Mouse (Mus musculus) midbrain, embryonic 13.5 days (tissue): Measurements from ENCODE around the gene Pbx1. TPM values are rescaled to one million over a fixed set of nuclear protein-coding genes. Genes with fewer than 3 reads are reported as not detected.

Experiments
- ATAC-seq: fragments of 200-750 bp; cut with Nextera tagmentation; 2 replicates; pipeline ENCODE4 v1.8.0; 2017; ENCODE audit warnings: mild to moderate bottlenecking, moderate TSS enrichment, moderate library complexity
- H3K27ac ChIP-seq: fragments of 300-500 bp; sonication (generic); 2 replicates; pipeline ENCODE4 v1.5.1; 2015; ENCODE audit warnings: inconsistent platforms, mild to moderate bottlenecking, moderate library complexity
- H3K27me3 ChIP-seq: fragments of 300-500 bp; sonication (generic); 2 replicates; pipeline ENCODE4 v1.6.1; 2015; ENCODE audit warnings: mild to moderate bottlenecking, inconsistent platforms
- H3K36me3 ChIP-seq: fragments of 300-500 bp; sonication (generic); 2 replicates; pipeline ENCODE4 v1.6.1; 2015; ENCODE audit warnings: mild to moderate bottlenecking, inconsistent platforms
- H3K4me1 ChIP-seq: fragments of 300-500 bp; sonication (generic); replicated peaks from 2 replicates; pipeline ENCODE4 v1.6.1; 2015; ENCODE audit warnings: inconsistent platforms
- H3K4me2 ChIP-seq: fragments of 300-500 bp; sonication (generic); replicated peaks from 2 replicates; pipeline ENCODE4 v1.6.1; 2015; ENCODE audit warnings: moderate library complexity, mild to moderate bottlenecking, inconsistent platforms
- H3K4me3 ChIP-seq: fragments of 300-500 bp; sonication (generic); replicated peaks from 2 replicates; pipeline ENCODE4 v1.5.1; 2015; ENCODE audit warnings: mild to moderate bottlenecking, inconsistent platforms
- H3K9ac ChIP-seq: fragments of 300-500 bp; sonication (generic); replicated peaks from 2 replicates; pipeline ENCODE4 v1.6.1; 2015; ENCODE audit warnings: mild to moderate bottlenecking, inconsistent platforms
- H3K9me3 ChIP-seq: fragments of 300-500 bp; sonication (generic); 2 replicates; pipeline ENCODE4 v1.6.1; 2016; ENCODE audit warnings: mild to moderate bottlenecking, inconsistent platforms
- WGBS: fragments of 180-500 bp; shearing (Covaris S2); methylation state at CpG from one replicate; pipeline ENCODE4 v1.1.7; 2015; 5-methylcytosine and 5-hydroxymethylcytosine counted together
- polyA plus RNA-seq: library from polyadenylated mRNA; unstranded; fragments of >200 nt; fragmentation: Nextera tagmentation; extraction: Ambion mirVana; gene quantifications from 2 replicates; pipeline ENCODE4 v1.2.1, GENCODE M21; 2015

The Pbx1 gene
- polyA plus RNA-seq, 1 experiment from 2014 or later = 91.4 TPM

DNA sequence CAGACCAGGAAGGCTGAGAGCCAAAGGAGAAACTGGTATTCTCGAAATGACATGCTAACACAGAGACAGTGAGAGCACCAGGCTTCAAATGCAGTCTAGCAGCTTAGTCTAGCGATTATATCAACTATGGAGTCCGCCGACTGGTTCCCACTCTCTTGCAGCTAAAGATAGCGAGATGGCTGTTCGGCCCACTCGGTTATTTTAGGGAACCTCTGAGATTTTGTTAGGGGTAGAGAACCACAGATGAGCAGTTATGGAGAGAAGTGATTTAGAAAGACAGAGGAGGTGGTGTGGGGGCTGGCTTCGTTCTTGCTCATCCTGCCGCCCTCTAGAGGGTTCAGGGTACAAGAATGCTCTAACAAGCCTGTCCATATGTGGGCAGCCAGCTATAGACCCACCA, 13.2 kb downstream of the Pbx1 start:
- Histone ChIP-seq H3K27ac (0 out of 2 replicates have a peak overlapping the region, but pooled peaks have one; percentile 14), H3K4me2 (no peak overlapping the region), H3K4me3 (no peak overlapping the region), H3K4me1 (peaks cover 75% of the 10 kb centered on the region), H3K9me3 (no peaks in the 10 kb centered on the region), H3K36me3 (peaks cover 33% of the 10 kb centered on the region), H3K9ac (no peak overlapping the region), H3K27me3 (no peaks in the 10 kb centered on the region)
- WGBS = 87% methylated on average over 9 of the region's 9 CpGs
- no peak for ATAC-seq

DNA sequence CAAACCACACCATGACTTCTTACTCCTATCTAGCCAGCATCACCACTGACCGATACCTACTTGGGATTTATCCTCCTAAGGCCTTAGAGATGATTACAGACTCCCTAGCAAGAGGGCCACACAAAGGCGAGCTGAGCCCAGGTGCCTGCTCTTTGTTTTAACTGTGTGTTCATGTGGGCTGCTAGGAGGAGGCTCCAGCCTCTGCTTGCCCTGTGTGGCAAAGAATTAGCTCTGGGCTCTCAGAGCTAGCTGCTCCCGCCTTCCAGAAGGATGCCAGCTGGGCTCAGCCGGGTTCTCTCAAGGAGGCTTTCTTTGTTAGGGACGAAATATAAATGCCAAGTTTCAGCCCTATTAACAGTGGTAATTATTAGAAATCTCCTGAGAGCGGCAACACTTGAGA, 14.4 kb downstream of the Pbx1 start:
- H3K4me1 ChIP-seq = peaks cover 63% of the 10 kb centered on the region
- no peaks in the 10 kb centered on the region for H3K9me3 ChIP-seq
- 26% methylated on average over 6 of the region's 6 CpGs for WGBS
- H3K27ac ChIP-seq = peak overlapping the region; percentile 68
- H3K4me3 ChIP-seq = no peak overlapping the region
- peaks cover 41% of the 10 kb centered on the region for H3K36me3 ChIP-seq
- peak overlapping the region; percentile 52; the same call in 1 of the 2 replicates for H3K9ac ChIP-seq
- H3K27me3 ChIP-seq = no peaks in the 10 kb centered on the region
- H3K4me2 ChIP-seq = peak overlapping the region; percentile 39
- ATAC-seq = peak; percentile 46; the same call in 1 of the 2 replicates

DNA sequence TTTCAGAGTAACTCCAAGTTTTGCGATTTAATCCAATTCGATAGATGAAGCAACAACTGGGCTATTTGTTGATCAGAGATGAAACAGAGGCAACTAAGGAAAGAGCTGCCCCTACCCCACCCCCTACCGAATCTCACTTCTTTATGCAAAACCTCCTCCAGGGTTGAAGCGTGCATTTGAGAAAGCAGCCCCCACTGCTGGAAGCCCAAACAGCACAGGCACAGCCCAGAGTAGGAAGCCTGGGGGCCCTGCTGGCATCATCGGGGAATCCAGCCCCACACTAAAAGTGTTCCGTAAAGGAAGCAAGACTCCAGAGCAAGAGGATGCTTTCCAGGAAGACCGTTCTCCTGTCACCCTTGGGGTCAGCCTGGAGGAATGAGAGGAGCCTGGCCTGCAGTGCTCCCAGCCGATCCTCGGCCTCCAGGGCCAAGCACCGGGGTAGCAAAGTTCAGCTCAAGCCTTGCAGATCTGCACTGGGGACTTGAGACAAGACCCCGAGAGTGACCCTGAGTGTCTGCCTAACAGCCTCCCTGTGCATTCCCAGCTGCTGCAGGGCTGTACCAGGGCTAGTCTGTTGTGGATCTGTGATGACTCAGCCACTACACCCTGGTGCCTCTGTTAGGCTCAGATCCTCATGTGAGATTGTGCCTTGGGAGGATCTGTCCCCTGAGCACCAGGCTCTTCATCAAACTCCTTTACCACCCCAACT, 15.2 kb downstream of the Pbx1 start:
- peak; percentile 63 for ATAC-seq
- peak overlapping the region; percentile 68 for H3K27ac ChIP-seq

DNA sequence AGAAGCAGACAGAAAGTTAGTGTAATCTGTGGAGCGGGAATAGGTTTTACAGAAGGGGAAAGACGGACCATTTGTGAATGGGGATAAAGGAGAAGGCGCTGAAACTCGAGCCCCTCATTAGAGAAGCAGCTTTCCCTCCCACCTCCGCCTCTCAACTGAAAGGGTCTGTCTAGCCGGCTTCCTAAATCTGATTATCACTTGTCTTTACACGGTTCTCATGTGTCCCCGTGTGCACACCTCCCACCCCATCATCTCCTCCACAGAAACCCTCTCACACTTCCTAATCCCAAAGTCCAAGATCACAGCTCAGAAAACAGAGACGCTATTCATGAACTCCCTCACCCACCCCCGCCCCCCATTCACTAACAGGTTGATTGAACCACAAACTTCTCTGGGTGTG, 21.5 kb downstream of the Pbx1 start:
- Histone ChIP-seq H3K9ac (no peak overlapping the region), H3K9me3 (no peaks in the 10 kb centered on the region), H3K27me3 (no peaks in the 10 kb centered on the region), H3K36me3 (peaks cover 33% of the 10 kb centered on the region), H3K27ac (no peak overlapping the region), H3K4me2 (no peak overlapping the region), H3K4me3 (no peak overlapping the region), H3K4me1 (peaks cover 66% of the 10 kb centered on the region)
- ATAC-seq = peak; percentile 81
- WGBS = 3% methylated on average over 10 of the region's 10 CpGs

More for the DNA sequence above, 15.2 kb downstream of the Pbx1 start:
- Histone ChIP-seq H3K36me3 (peaks cover 38% of the 10 kb centered on the region), H3K9me3 (no peaks in the 10 kb centered on the region), H3K27me3 (no peaks in the 10 kb centered on the region), H3K9ac (peak overlapping the region; percentile 52), H3K4me2 (peak overlapping the region; percentile 39), H3K4me3 (0 out of 2 replicates have a peak overlapping the region, but pooled peaks have one; percentile 5), H3K4me1 (peaks cover 59% of the 10 kb centered on the region)
- 4% methylated on average over 11 of the region's 11 CpGs for WGBS

DNA sequence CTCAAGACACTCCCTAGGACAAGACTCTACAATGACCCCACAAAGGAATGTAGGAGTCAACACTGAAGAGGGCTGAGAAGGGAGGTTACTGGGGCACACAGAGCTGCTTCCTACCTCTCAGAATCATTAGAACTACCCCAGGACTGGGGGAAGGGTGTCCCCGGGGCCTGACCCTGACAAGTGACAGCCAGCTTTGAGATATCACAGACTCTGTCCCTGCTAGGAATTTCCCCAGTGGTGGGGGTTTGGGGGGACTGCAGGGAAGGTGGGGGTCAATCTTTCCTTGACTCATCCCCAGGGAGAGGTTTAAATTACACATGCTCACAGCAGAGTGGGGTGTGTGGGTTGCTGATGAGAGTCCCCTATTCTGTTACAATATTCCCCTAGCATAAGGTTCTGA, 22.0 kb downstream of the Pbx1 start:
- Histone ChIP-seq H3K4me2 (no peak overlapping the region), H3K4me1 (peaks cover 68% of the 10 kb centered on the region), H3K9me3 (no peaks in the 10 kb centered on the region), H3K27ac (no peak overlapping the region), H3K36me3 (peaks cover 37% of the 10 kb centered on the region), H3K27me3 (no peaks in the 10 kb centered on the region), H3K9ac (no peak overlapping the region), H3K4me3 (no peak overlapping the region)
- ATAC-seq = no peak
- 0% methylated on average over 1 of the region's 1 CpGs for WGBS

DNA sequence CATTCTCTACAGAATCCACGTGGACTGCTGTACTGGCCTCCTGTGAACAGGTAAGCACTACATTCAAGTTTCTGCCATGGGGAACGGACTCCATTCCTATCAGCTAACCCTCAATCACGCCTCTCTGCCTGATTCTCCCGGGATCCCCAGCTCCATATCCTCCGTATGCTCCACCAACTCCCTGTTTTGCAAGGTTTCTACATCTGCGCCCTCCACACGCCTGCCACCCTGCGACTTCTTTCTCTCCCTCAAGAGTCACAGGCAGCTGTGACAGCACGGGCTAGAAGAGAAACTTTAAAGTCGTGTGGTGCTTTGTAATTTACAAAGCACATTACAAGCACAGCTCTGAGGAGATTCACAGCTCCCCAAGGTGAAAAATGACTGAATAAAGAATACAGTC, 23.3 kb downstream of the Pbx1 start:
- Histone ChIP-seq H3K4me3 (no peak overlapping the region), H3K27me3 (no peaks in the 10 kb centered on the region), H3K36me3 (peaks cover 33% of the 10 kb centered on the region), H3K9ac (no peak overlapping the region), H3K27ac (no peak overlapping the region), H3K4me1 (peaks cover 64% of the 10 kb centered on the region), H3K4me2 (no peak overlapping the region), H3K9me3 (no peaks in the 10 kb centered on the region)
- 61% methylated on average over 10 of the region's 10 CpGs for WGBS
- no peak for ATAC-seq

DNA sequence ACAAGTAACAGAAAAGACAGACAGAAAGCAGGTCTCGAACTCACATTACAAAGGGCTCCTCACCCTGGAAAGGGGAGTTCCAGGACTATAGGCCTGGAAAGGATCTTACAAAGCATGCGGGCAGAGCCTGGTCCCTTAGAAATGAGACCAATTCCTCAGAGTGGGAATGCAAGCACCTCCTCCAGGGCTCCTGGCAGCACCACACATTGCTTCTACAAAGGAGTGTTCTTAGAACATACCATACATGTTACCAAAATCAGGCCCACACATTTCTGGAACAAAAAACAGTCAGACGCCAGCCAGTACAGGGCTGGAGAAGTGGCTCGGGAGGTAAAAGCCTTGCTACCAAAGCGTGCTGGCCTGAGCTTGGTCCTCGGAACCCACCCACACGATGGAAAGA, 24.1 kb downstream of the Pbx1 start:
- no peak overlapping the region for H3K4me3 ChIP-seq
- H3K36me3 ChIP-seq = peaks cover 27% of the 10 kb centered on the region
- no peaks in the 10 kb centered on the region for H3K9me3 ChIP-seq
- no peak overlapping the region for H3K27ac ChIP-seq
- no peak overlapping the region for H3K9ac ChIP-seq
- WGBS = 84% methylated on average over 7 of the region's 7 CpGs
- no peaks in the 10 kb centered on the region for H3K27me3 ChIP-seq
- no peak for ATAC-seq
- H3K4me2 ChIP-seq = no peak overlapping the region
- H3K4me1 ChIP-seq = peaks cover 71% of the 10 kb centered on the region

DNA sequence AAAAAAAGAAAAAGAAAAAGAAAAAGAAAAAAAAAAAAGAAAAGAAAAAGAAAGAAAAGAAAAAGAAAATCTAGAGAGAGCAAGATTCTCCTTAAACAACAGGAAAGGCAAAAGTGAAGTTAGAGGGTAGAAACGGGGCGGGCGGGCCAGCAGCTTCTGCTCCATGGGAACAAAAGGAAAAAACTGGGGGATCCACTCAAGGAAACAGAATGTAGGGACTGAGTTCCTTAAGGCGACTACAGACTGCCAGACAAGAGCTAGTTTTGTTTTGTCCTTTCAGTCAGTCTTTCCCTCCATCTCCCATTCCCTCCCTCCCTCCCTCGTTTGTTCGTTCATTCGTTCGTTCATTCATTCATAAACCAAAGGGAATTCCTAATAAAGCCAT, 25.8 kb downstream of the Pbx1 start:
- WGBS = 15% methylated on average over 8 of the region's 8 CpGs
- ATAC-seq = no peak
- Histone ChIP-seq H3K4me1 (peaks cover 74% of the 10 kb centered on the region), H3K9ac (no peak overlapping the region), H3K4me3 (no peak overlapping the region), H3K9me3 (no peaks in the 10 kb centered on the region), H3K4me2 (no peak overlapping the region), H3K36me3 (peaks cover 22% of the 10 kb centered on the region), H3K27ac (no peak overlapping the region), H3K27me3 (no peaks in the 10 kb centered on the region)

DNA sequence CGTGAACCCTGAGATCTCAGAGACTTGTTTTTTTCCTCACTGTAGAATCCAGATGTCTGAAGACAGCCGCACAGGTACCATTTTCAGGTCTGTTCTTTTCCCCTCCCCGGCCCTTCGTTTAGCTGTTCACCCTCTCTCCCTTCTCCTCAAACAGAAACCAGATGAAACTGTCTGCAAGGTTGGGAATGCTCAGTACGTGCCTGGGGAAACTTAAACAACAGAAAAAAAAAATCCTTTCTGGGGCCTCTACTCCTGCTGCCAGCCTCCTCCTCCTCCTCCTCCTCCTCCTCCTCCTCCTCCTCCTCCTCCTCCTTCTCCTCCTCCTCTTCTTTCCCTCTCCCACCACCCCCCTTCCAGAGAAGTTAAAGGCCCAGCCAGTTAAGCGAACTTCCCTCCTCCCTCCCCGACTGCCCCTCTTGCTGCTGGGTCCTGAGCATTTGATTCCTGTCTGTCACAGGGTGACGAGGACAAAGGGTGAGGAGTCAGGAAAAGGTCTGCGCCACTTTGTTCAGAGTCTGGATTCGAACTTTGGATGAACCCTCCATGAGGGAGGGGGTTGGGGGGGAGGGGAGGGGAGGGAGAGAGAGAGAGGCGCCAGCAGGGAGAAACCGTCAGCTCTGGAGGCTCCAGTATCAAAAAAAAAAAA, 26.3 kb downstream of the Pbx1 start:
- no peak for ATAC-seq
- no peak overlapping the region for H3K4me3 ChIP-seq
- no peaks in the 10 kb centered on the region for H3K9me3 ChIP-seq
- WGBS = 27% methylated on average over 11 of the region's 12 CpGs
- peaks cover 69% of the 10 kb centered on the region for H3K4me1 ChIP-seq
- no peak overlapping the region for H3K9ac ChIP-seq
- no peak overlapping the region for H3K4me2 ChIP-seq
- no peaks in the 10 kb centered on the region for H3K27me3 ChIP-seq
- no peak overlapping the region for H3K27ac ChIP-seq
- H3K36me3 ChIP-seq = peaks cover 22% of the 10 kb centered on the region

DNA sequence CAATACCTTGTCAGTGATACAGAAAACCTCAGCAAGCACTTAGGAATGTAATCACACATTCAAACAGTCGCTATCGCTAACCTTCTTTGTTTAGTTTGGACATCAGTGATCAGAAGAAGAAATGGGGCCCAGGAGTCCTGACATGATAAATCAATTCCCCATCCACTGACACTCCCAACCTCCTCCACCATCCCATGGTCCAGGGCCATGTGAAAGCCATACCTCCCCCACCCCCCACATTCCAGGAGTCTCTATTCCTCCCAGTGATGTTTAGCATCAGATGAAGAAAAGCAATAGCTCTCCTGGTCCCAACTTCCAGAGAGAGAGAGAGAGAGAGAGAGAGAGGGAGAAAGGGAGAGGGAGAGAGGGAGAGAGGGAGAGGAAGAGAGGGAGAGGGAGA, 28.5 kb downstream of the Pbx1 start:
- no peak overlapping the region for H3K9ac ChIP-seq
- no peak overlapping the region for H3K27ac ChIP-seq
- peaks cover 17% of the 10 kb centered on the region for H3K36me3 ChIP-seq
- H3K4me1 ChIP-seq = peaks cover 47% of the 10 kb centered on the region
- H3K27me3 ChIP-seq = no peaks in the 10 kb centered on the region
- H3K9me3 ChIP-seq = no peaks in the 10 kb centered on the region
- no peak overlapping the region for H3K4me2 ChIP-seq
- 86% methylated on average over 2 of the region's 2 CpGs for WGBS
- no peak for ATAC-seq
- H3K4me3 ChIP-seq = no peak overlapping the region

DNA sequence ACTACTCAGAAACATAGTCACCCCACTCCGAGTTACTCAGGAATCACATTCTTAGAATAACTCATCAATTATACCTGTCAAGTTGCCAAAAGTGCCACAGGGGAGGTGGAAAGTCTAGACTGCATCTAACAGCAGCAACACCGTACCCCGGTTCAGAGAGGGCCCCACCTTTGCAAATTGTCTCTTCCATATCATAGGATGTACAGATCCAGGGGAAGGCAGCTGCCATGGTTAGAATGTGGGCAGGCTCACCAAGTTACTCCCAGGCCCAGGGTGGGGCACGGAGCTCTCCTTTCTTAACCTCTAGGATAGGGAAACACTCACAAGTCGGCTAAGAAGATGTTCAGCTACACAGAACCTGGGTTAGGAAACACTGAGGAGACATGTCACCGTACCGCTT, 29.4 kb downstream of the Pbx1 start:
- H3K4me3 ChIP-seq = no peak overlapping the region
- peaks cover 44% of the 10 kb centered on the region for H3K4me1 ChIP-seq
- no peaks in the 10 kb centered on the region for H3K9me3 ChIP-seq
- 70% methylated on average over 7 of the region's 7 CpGs for WGBS
- no peak for ATAC-seq
- no peak overlapping the region for H3K9ac ChIP-seq
- H3K4me2 ChIP-seq = no peak overlapping the region
- no peak overlapping the region for H3K27ac ChIP-seq
- H3K27me3 ChIP-seq = no peaks in the 10 kb centered on the region
- peaks cover 12% of the 10 kb centered on the region for H3K36me3 ChIP-seq

DNA sequence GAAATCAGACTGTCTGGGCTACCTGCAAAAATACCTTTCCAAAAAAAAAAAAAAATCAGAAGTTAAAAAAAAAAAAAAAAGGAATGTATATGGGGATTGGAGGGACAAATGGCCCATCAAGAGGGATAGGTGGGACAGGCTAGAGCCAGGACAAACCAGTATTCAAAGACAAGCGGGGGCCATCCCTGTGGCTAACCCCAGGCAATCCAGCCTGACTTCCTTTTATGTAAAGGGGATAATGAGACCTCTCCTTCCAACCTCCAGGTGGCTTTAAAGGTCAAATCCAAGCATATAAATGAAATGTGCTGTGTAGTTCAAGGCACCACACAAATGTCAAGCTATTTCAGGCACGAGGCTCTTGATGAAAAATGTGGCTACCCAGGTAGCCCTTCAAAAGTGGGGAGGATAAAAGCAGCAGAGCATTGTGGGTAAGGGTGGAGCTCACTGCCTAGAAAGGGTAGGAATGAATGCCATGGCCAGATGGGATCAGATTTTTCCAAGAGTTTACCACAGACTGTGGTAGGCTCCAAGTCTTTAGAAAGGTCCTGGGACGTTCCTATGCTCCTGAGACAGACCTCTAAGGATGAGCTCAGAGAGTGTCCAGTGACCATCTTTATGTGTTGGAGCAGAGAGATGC, 36.4 kb downstream of the Pbx1 start:
- H3K36me3 ChIP-seq = peaks cover 4% of the 10 kb centered on the region
- H3K4me3 ChIP-seq = no peak overlapping the region
- H3K27ac ChIP-seq = 0 out of 2 replicates have a peak overlapping the region, but pooled peaks have one; percentile 9
- H3K4me1 ChIP-seq = peaks cover 51% of the 10 kb centered on the region
- no peaks in the 10 kb centered on the region for H3K9me3 ChIP-seq
- 68% methylated on average over 3 of the region's 3 CpGs for WGBS
- no peaks in the 10 kb centered on the region for H3K27me3 ChIP-seq
- ATAC-seq = 0 out of 2 replicates have a peak, but pooled peaks have one; percentile 34
- H3K4me2 ChIP-seq = no peak overlapping the region
- no peak overlapping the region for H3K9ac ChIP-seq
